11 mouse cellular contexts compared by ENCODE assay signal in genomic region chr12:76435549-76435948, GRCm38 (mm10). TPM values are rescaled to one million over a fixed set of nuclear protein-coding genes. Genes with fewer than 3 reads are reported as not detected.
DNase-seq lines count a peak whose midpoint lies in the region; ATAC-seq and TF ChIP-seq lines count a peak whose summit lies in the region.
"Had no signal": no experiment of that assay in that cellular context is flagged by ENCODE, and none has a peak within 500 bp of the region (broad histone marks: within the 10 kb centered on the region; RNA-seq: fewer than 3 reads in every experiment).

No protein-coding gene starts in this region.

- H3K9ac ChIP-seq in lung, embryonic 15.5 days, result peak overlapping the region; percentile 29; the same call in 1 of the 2 replicates
- H3K9ac ChIP-seq in intestine, postnatal 0 days (ENCODE audit: low read depth, low read length), result no peak overlapping the region
- H3K9ac ChIP-seq in stomach, embryonic 14.5 days (replicated peaks; ENCODE audit: low read depth, low read length), result no peak overlapping the region

- H3K4me1 ChIP-seq in heart, embryonic 10.5 days, result peaks cover 25% of the 10 kb centered on the region
- peaks cover 21% of the 10 kb centered on the region for H3K4me1 ChIP-seq in lung, embryonic 15.5 days
- 0 out of 2 replicates have a peak, but pooled peaks cover 4% of the 10 kb centered on the region for H3K4me1 ChIP-seq in intestine, postnatal 0 days (replicated peaks; ENCODE audit: control insufficient read depth, insufficient read depth, low read length)
- H3K4me1 ChIP-seq in stomach, embryonic 14.5 days (ENCODE audit: control insufficient read depth, insufficient read depth, low read length), result no peaks in the 10 kb centered on the region

- peak overlapping the region; percentile 65 for H3K4me2 ChIP-seq in lung, embryonic 15.5 days
- H3K4me2 ChIP-seq in intestine, postnatal 0 days (replicated peaks; ENCODE audit: low read depth), result peak overlapping the region; percentile 59; the same call in 1 of the 2 replicates
- H3K4me2 ChIP-seq in stomach, embryonic 14.5 days (replicated peaks; ENCODE audit: low read depth, low read length), result peak overlapping the region; percentile 78

- no peak for TF ChIP-seq CTCF in intestine, postnatal 0 days (IDR thresholded peaks at IDR 0.05; ENCODE audit: low read depth)

- peak overlapping the region; percentile 89; the same call in 1 of the 2 replicates for H3K27ac ChIP-seq in heart, embryonic 10.5 days
- H3K27ac ChIP-seq in lung, embryonic 15.5 days, result no peak overlapping the region
- no peak overlapping the region for H3K27ac ChIP-seq in intestine, postnatal 0 days (ENCODE audit: low read depth, low read length)
- H3K27ac ChIP-seq in stomach, embryonic 14.5 days (ENCODE audit: low read length), result no peak overlapping the region

- ATAC-seq in lung, embryonic 15.5 days (ENCODE audit: borderline replicate concordance, extremely low read depth, low FRiP score, low TSS enrichment), result peak; percentile 27; the same call in 1 of the 2 replicates
- no peak for ATAC-seq in intestine, postnatal 0 days
- ATAC-seq in stomach, embryonic 14.5 days (ENCODE audit: insufficient number of reproducible peaks, insufficient read depth, low FRiP score, low read depth), result no peak
- ATAC-seq: Patski had no signal

- WGBS in heart, embryonic 10.5 days, result 35% methylated on average over 8 of the region's 8 CpGs
- WGBS in lung, embryonic 15.5 days, result 35% methylated on average over 8 of the region's 8 CpGs
- 21% methylated on average over 8 of the region's 8 CpGs for WGBS in intestine, postnatal 0 days
- 38% methylated on average over 8 of the region's 8 CpGs for WGBS in stomach, embryonic 14.5 days

- H3K9me3 ChIP-seq in heart, embryonic 10.5 days, result no peaks in the 10 kb centered on the region
- no peaks in the 10 kb centered on the region for H3K9me3 ChIP-seq in lung, embryonic 15.5 days
- H3K9me3 ChIP-seq in intestine, postnatal 0 days (ENCODE audit: control insufficient read depth), result no peaks in the 10 kb centered on the region
- H3K9me3 ChIP-seq in stomach, embryonic 14.5 days (ENCODE audit: control insufficient read depth, low read depth, low read length), result no peaks in the 10 kb centered on the region

- no peaks in the 10 kb centered on the region for H3K36me3 ChIP-seq in heart, embryonic 10.5 days
- no peaks in the 10 kb centered on the region for H3K36me3 ChIP-seq in lung, embryonic 15.5 days
- H3K36me3 ChIP-seq in intestine, postnatal 0 days (ENCODE audit: control insufficient read depth, insufficient read depth), result no peaks in the 10 kb centered on the region
- no peaks in the 10 kb centered on the region for H3K36me3 ChIP-seq in stomach, embryonic 14.5 days (ENCODE audit: control insufficient read depth, insufficient read depth, low read length)

- H3K4me3 ChIP-seq in heart, embryonic 10.5 days, result peak overlapping the region; percentile 60
- H3K4me3 ChIP-seq in lung, embryonic 15.5 days, result peak overlapping the region; percentile 35; the same call in 1 of the 2 replicates
- H3K4me3 ChIP-seq in intestine, postnatal 0 days (ENCODE audit: low read depth, low read length), result no peak overlapping the region
- peak overlapping the region; percentile 36; the same call in 1 of the 2 replicates for H3K4me3 ChIP-seq in stomach, embryonic 14.5 days (ENCODE audit: low read depth, low read length)

- H3K27me3 ChIP-seq in heart, embryonic 10.5 days (ENCODE audit: insufficient read depth, poor library complexity, severe bottlenecking), result peaks cover 14% of the 10 kb centered on the region
- no peaks in the 10 kb centered on the region for H3K27me3 ChIP-seq in lung, embryonic 15.5 days
- H3K27me3 ChIP-seq in intestine, postnatal 0 days (replicated peaks; ENCODE audit: control insufficient read depth, insufficient read depth, low read length), result 0 out of 2 replicates have a peak, but pooled peaks cover 6% of the 10 kb centered on the region
- H3K27me3 ChIP-seq in stomach, embryonic 14.5 days (ENCODE audit: control insufficient read depth, insufficient read depth, low read length), result no peaks in the 10 kb centered on the region
- H3K27me3 ChIP-seq: Patski had no signal

- no peak for DNase-seq in heart, embryonic 10.5 days (ENCODE audit: low spot score)
- DNase-seq in heart, adult 11 months, result no peak
- no peak for DNase-seq in lung, postnatal 10 days
- DNase-seq in yolk sac, embryonic 10.5 days (ENCODE audit: low spot score), result no peak
- no peak for DNase-seq in embryo, embryonic 11 days
- DNase-seq: cerebellum, postnatal 14 days; kidney, adult 9 months had no signal

RNA-seq across cellular contexts. Expression of gene Ppp1r36, which starts 18.2 kb away (rescaled TPM):
- polyA plus RNA-seq in heart, embryonic 10.5 days (2016; fragmentation: Nextera tagmentation; extraction: Ambion mirVana), result 1.8 and 3.0 TPM in 2 replicates
- 4.9 and 5.0 TPM in 2 replicates for polyA plus RNA-seq in lung, embryonic 15.5 days (2015; fragmentation: Nextera tagmentation; extraction: Ambion mirVana)
- 0.90 and 1.1 TPM in 2 replicates for polyA plus RNA-seq in intestine, postnatal 0 days (2015; fragmentation: Nextera tagmentation; extraction: Ambion mirVana)
- polyA plus RNA-seq in stomach, embryonic 14.5 days (2014; fragmentation: Nextera tagmentation; extraction: Ambion mirVana), result 3.2 and 4.0 TPM in 2 replicates
- polyA plus RNA-seq: Patski had no signal

RNA-seq across cellular contexts. Expression of gene Hspa2, which starts 31.6 kb away (rescaled TPM):
- polyA plus RNA-seq in heart, embryonic 10.5 days (2016; fragmentation: Nextera tagmentation; extraction: Ambion mirVana), result 14.4 and 24.4 TPM in 2 replicates
- 8.5 and 10.5 TPM in 2 replicates for polyA plus RNA-seq in lung, embryonic 15.5 days (2015; fragmentation: Nextera tagmentation; extraction: Ambion mirVana)
- 16.9 and 23.5 TPM in 2 replicates for polyA plus RNA-seq in intestine, postnatal 0 days (2015; fragmentation: Nextera tagmentation; extraction: Ambion mirVana)
- 9.5 and 9.9 TPM in 2 replicates for polyA plus RNA-seq in stomach, embryonic 14.5 days (2014; fragmentation: Nextera tagmentation; extraction: Ambion mirVana)
